Mouse (Mus musculus) layer of hippocampus, adult 9-11 months (tissue): ENCODE results near the gene Olfr782.
"Not testable (repeated sequence)": the region's sequence is repeated elsewhere in the genome, so short reads cannot be mapped to it uniquely, and the experiment has no call there.

ENCODE experiments used
- DNase-seq: peaks from one replicate; pipeline ENCODE4 v3.0.0; 2022

Gene Olfr782

GRCm38 (mm10) chr10:129348550-129348949, at the start of gene Olfr782:
Gene Olfr782 (plus strand): TSS chr10:129348850.
- no peak for DNase-seq

DNA sequence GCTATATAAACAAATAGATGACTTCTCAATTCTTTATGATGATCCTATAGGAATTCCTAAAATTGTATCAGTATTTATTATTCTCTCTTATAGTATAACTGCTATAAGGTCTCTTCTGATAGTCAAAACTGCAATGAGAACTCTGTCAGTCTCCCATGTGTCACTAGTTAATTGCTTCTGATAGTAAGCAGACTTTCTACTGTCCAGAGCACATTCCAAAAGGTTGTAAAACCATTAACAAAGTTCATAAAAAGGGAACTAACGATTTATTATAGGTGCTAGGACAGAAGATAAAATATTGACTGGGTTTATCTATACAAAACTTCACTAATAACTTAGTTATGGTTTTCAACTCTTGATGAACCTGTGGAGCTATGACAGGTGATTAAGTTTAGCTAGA, 35.7 kb upstream of the Olfr782 start:
- DNase-seq: not testable (repeated sequence)

GRCm38 (mm10) chr10:129313521-129313920, 35.1 kb upstream of the Olfr782 start:
- DNase-seq: not testable (repeated sequence)

DNA sequence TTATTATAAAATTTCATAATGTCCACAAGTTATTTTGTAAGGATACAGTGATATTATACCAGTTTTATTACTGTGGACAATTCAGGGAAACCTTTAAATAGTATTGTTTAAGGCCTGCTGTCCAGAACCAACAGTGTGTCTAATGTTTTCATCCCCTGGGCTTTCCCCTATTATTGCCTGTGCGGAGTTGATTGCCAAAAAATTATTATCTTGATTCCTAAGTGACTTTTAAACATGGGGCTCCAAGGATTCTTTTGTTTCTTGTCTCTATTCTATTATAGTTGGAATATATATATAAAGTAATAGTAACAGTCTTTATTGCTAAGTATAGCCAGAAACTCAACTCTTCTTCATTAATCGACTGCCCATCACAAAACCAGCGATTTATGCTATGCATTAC, 30.8 kb upstream of the Olfr782 start, which contains the start of gene Olfr780:
Gene Olfr780, plus strand, starts transcription at position 301 of the 400 bp plus-strand sequence.
- DNase-seq: no peak

GRCm38 (mm10) chr10:129328554-129328953, 20.1 kb upstream of the Olfr782 start, which contains the start of gene Olfr781:
Gene Olfr781 (plus strand): TSS chr10:129328854.
- no peak for DNase-seq

- not testable (repeated sequence) for DNase-seq
These were observed 3.8 kb downstream of the Olfr782 start for GRCm38 (mm10) chr10:129352475-129352874.

DNA sequence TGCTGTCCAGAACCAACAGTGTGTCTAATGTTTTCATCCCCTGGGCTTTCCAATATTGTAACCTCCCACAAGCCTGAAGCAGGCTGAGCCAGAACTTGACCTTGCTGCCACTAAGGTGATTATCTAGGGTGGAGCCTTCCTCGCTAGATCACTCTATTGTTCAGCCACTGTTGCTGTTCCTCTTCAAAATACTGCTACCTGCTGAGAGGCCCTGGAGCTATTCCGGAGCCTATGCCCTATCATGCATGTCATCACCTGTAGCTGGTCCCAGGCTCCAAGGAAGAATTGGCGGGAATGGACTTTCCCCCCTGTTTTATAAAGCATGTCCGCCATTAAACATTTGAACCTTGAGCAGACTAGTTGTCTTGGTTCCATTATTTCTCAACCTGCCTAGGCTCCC, 7.8 kb downstream of the Olfr782 start:
- DNase-seq: not testable (repeated sequence)

DNA sequence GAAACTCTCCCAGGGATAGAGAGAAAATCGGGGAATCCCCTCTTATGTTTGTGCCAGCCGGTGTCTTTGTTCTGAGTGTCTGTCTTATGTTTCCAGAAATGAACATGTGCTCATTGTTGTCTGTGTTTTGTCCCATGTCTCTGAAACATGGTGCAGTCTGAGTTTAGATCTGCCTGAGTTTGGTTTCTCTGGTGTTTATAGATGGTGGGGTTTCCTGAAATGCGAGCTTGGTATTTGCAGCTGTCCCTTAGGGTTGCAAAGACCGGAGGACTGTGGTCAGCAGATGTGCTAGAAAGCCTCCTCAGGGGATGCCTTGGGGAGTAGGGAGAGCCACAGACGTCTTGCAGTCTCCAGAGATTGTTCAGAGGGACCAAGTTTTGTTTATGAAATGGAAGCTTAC, 8.7 kb downstream of the Olfr782 start:
- peak; percentile 18 for DNase-seq

- DNase-seq: not testable (repeated sequence)
These were observed 25.4 kb downstream of the Olfr782 start for GRCm38 (mm10) chr10:129374051-129374450.

DNA sequence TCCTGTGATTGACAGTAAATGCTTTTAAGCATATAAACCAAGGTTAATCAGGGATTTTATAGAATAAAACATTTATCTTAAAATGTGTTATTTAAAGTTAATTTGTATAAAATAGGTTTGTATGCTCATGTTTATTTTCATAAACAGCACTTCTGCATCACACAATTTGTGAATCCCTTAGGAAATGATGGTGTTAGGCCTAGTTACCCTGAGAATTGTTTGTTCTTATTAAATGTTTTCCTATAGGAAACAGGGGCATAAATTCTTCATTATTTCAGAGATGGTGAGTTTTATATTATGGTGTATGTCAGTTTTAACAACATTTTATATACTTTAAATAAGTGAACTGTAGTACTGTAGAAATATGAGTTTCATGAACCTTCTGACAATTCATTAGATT, 35.1 kb downstream of the Olfr782 start, which contains the start of gene Olfr784:
Gene Olfr784, plus strand, starts transcription at position 301 of the 400 bp plus-strand sequence.
- DNase-seq: no peak

- no peak for DNase-seq
These were observed 52.2 kb downstream of the Olfr782 start for GRCm38 (mm10) chr10:129400892-129401291.
